Mouse (Mus musculus) forebrain, embryonic 16.5 days (tissue): ENCODE measurements around the gene Ctsd. TPM values are rescaled to one million over a fixed set of nuclear protein-coding genes. Genes with fewer than 3 reads are reported as not detected.
A peak's percentile ranks its signal among the peaks of the same experiment; 100 is the strongest.

Experiments used
- ATAC-seq: fragments of 200-750 bp; cut with Nextera tagmentation; 2 replicates; pipeline ENCODE4 v1.8.0; 2017; ENCODE audit warnings: mild to moderate bottlenecking, moderate library complexity
- H3K27ac ChIP-seq: fragments of 300-500 bp; sonication (generic); 2 replicates; pipeline ENCODE4 v1.5.1; 2014; ENCODE audit warnings: low read length, control low read depth
- H3K27me3 ChIP-seq: fragments of 300-500 bp; sonication (generic); replicated peaks from 2 replicates; pipeline ENCODE4 v1.6.1; 2014; ENCODE audit warnings: low read length; ENCODE audit not compliant: control insufficient read depth, insufficient read depth
- H3K36me3 ChIP-seq: fragments of 300-500 bp; sonication (generic); 2 replicates; pipeline ENCODE4 v1.6.1; 2014; ENCODE audit not compliant: control insufficient read depth, insufficient read depth
- H3K4me1 ChIP-seq: fragments of 300-500 bp; sonication (generic); replicated peaks from 2 replicates; pipeline ENCODE4 v1.6.1; 2014; ENCODE audit warnings: low read length; ENCODE audit not compliant: control insufficient read depth, insufficient read depth
- H3K4me2 ChIP-seq: fragments of 300-500 bp; sonication (generic); 2 replicates; pipeline ENCODE4 v1.6.1; 2014; ENCODE audit warnings: mild to moderate bottlenecking, low read length, control low read depth
- H3K4me3 ChIP-seq: fragments of 300-500 bp; sonication (generic); replicated peaks from 2 replicates; pipeline ENCODE4 v1.5.1; 2014; ENCODE audit warnings: mild to moderate bottlenecking, low read length, control low read depth
- H3K9ac ChIP-seq: fragments of 300-500 bp; sonication (generic); replicated peaks from 2 replicates; pipeline ENCODE4 v1.6.1; 2014; ENCODE audit warnings: low read depth, low read length, control low read depth
- H3K9me3 ChIP-seq: fragments of 300-500 bp; sonication (generic); 2 replicates; pipeline ENCODE4 v1.6.1; 2016; ENCODE audit warnings: low read length; ENCODE audit not compliant: control insufficient read depth
- WGBS: fragments of 180-500 bp; shearing (Covaris S2); extraction: QIAGEN DNeasy Blood & Tissue Kit; methylation state at CpG from one replicate; pipeline ENCODE4 v1.1.7; 2014; 5-methylcytosine and 5-hydroxymethylcytosine counted together
- polyA plus RNA-seq: library from polyadenylated mRNA; unstranded; fragments of >200 nt; fragmentation: Nextera tagmentation; extraction: Ambion mirVana; gene quantifications from 2 replicates; pipeline ENCODE4 v1.2.1, GENCODE M21; 2015

Gene Ctsd
- 203 and 208 TPM in 2 replicates for polyA plus RNA-seq

DNA sequence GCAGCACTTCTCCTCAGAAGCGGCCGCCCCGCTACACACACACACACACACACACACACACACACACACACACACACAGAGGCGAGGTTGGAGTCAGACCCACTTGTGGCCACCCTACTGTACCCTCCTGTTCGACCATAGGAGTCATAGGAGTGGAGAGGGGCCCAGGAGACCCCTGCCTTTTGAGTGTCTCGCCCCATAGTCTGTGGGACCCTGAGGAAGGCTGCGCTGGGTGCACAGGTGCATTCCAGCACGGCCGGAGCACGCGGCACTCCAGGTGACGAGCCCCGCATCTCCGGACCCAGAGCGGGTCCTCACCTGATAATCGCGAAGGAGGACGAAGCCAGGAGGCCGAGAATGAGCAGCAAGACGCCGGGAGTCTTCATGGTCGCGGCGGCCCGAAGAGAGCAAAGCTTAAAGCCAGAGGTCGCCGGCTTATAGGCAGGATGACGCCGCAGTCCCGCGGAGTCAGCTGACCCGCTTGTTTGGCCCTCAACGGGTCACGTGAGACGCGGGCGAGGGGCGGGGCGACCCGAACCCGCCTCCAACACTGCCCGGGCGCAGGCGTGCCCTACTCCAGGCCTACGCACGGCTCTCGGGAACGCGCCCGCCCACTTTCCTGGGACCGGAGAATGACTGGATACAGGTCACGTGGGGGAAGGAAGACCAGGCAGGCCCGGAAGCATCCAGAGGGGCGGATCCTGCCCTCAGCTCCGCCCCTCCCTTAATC lies at the start of gene Ctsd:
Gene Ctsd (minus strand): TSS at position 620 of the 730 bp plus-strand sequence.
- peak; percentile 98 for ATAC-seq
- WGBS: under 1% methylated on average over 55 of the region's 55 CpGs
- H3K27ac ChIP-seq: peak within 1 kb of the TSS; percentile 63; the same call in 1 of the 2 replicates

GRCm38 (mm10) chr7:142437324-142437723 lies 49.5 kb upstream of the Ctsd start:
- WGBS: 69% methylated on average over 5 of the region's 5 CpGs
- Histone ChIP-seq H3K4me3 (no peak overlapping the region), H3K27ac (no peak overlapping the region), H3K36me3 (no peaks in the 10 kb centered on the region), H3K4me1 (no peaks in the 10 kb centered on the region), H3K9ac (no peak overlapping the region), H3K9me3 (no peaks in the 10 kb centered on the region), H3K4me2 (no peak overlapping the region), H3K27me3 (no peaks in the 10 kb centered on the region)
- ATAC-seq: no peak

More for the DNA sequence above, at the start of gene Ctsd:
- Histone ChIP-seq H3K4me3 (peak within 1 kb of the TSS; percentile 84), H3K4me2 (peak within 1 kb of the TSS; percentile 89), H3K36me3 (peaks cover 13% of the 10 kb centered on the region), H3K4me1 (peaks cover 17% of the 10 kb centered on the region), H3K9me3 (no peaks in the 10 kb centered on the region), H3K9ac (peak within 1 kb of the TSS; percentile 86), H3K27me3 (no peaks in the 10 kb centered on the region)

- Histone ChIP-seq H3K4me1 (peaks cover 3% of the 10 kb centered on the region), H3K27me3 (no peaks in the 10 kb centered on the region), H3K9ac (no peak overlapping the region), H3K4me2 (no peak overlapping the region), H3K4me3 (no peak overlapping the region), H3K9me3 (no peaks in the 10 kb centered on the region), H3K36me3 (no peaks in the 10 kb centered on the region), H3K27ac (no peak overlapping the region)
- 27% methylated on average over 4 of the region's 4 CpGs for WGBS
- ATAC-seq: peak; percentile 59; the same call in 1 of the 2 replicates
Observed at GRCm38 (mm10) chr7:142435524-142435923, 47.7 kb upstream of the Ctsd start.

DNA sequence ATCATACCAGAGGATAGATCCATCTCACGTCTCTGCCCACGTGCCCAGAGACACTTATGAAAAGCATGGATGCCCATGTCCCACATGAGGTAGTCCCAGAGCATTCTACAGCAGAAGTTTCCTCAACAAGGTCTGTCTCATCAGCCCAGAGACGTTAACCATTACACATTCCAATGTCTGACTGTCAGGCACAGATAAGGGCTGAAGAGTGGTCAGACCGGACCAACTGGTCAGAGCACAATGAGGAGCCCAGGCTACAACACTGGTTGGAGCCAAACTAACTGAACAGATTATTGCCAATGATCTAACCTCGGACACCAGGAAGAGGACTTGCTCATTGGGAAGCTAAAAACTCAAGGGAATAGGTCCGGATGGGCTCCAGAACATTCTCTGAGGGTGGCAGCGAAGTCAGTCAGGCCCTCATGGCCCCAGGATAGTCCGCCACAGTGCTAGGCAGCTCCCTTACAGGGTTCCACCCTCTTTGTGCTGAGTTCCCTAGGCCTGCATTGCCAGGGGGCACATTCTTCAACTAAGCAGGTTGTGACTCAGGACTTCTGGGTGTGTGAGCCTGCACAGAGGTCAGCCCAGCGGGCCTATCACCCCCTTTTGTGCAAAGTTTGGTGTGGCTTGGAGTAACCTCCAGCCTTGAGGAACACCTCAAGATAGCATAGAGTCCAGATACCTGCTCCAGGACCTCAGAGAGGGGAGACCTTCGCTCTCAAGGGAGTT lies 46.5 kb upstream of the Ctsd start, which contains the start of gene Syt8:
Gene Syt8 (plus strand): TSS at position 714 of the 729 bp plus-strand sequence.
- no peaks in the 10 kb centered on the region for H3K27me3 ChIP-seq
- H3K27ac ChIP-seq: no peak within 1 kb of the TSS
- peaks cover 10% of the 10 kb centered on the region for H3K4me1 ChIP-seq
- 90% methylated on average over 10 of the region's 10 CpGs for WGBS
- H3K4me3 ChIP-seq: no peak within 1 kb of the TSS
- H3K4me2 ChIP-seq: no peak within 1 kb of the TSS
- H3K9ac ChIP-seq: no peak within 1 kb of the TSS
- H3K9me3 ChIP-seq: no peaks in the 10 kb centered on the region
- ATAC-seq: no peak
- H3K36me3 ChIP-seq: no peaks in the 10 kb centered on the region

GRCm38 (mm10) chr7:142433623-142434022 lies 45.8 kb upstream of the Ctsd start:
- peaks cover 10% of the 10 kb centered on the region for H3K4me1 ChIP-seq
- ATAC-seq: no peak
- 57% methylated on average over 19 of the region's 19 CpGs for WGBS
- no peaks in the 10 kb centered on the region for H3K9me3 ChIP-seq
- no peak overlapping the region for H3K4me3 ChIP-seq
- H3K27me3 ChIP-seq: no peaks in the 10 kb centered on the region
- H3K27ac ChIP-seq: no peak overlapping the region
- H3K9ac ChIP-seq: no peak overlapping the region
- H3K4me2 ChIP-seq: no peak overlapping the region
- no peaks in the 10 kb centered on the region for H3K36me3 ChIP-seq

GRCm38 (mm10) chr7:142431106-142431505 lies 43.3 kb upstream of the Ctsd start:
- Histone ChIP-seq H3K36me3 (no peaks in the 10 kb centered on the region), H3K4me1 (peaks cover 10% of the 10 kb centered on the region), H3K27me3 (no peaks in the 10 kb centered on the region), H3K4me3 (no peak overlapping the region), H3K9me3 (no peaks in the 10 kb centered on the region), H3K4me2 (no peak overlapping the region), H3K9ac (no peak overlapping the region), H3K27ac (no peak overlapping the region)
- ATAC-seq: no peak
- 92% methylated on average over 14 of the region's 14 CpGs for WGBS

DNA sequence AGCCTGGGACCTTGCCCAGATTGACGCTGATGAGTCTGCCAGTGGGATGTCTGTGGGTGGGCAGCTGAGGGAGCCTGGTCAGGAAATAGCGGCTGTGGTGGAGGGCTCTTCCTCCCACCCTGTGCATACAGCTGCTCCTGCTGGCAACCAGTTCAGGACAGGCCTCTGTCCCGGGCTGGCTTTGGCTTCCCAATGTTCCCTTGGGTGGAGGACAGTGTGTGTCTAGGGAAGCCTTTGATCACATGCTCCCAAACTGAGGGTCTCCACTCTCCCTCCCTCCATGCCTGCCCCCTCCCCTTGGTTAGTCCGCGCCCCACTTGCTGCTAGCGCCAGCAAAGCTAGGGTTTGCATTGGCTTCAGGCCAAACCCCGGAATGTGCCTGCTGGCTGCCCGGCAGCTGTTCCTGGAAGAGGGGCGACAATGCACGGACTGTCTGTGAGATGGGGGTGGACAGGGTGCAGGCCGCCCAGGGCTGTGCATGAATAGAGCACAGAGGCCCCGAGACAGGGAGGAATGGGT lies 42.4 kb upstream of the Ctsd start:
- H3K27me3 ChIP-seq: no peaks in the 10 kb centered on the region
- ATAC-seq: peak; percentile 80
- WGBS: 20% methylated on average over 12 of the region's 12 CpGs
- no peak overlapping the region for H3K27ac ChIP-seq
- no peak overlapping the region for H3K4me3 ChIP-seq
- peak overlapping the region; percentile 18; the same call in 1 of the 2 replicates for H3K4me2 ChIP-seq
- H3K4me1 ChIP-seq: peaks cover 10% of the 10 kb centered on the region
- H3K9ac ChIP-seq: peak overlapping the region; percentile 14; the same call in 1 of the 2 replicates
- H3K36me3 ChIP-seq: no peaks in the 10 kb centered on the region
- H3K9me3 ChIP-seq: no peaks in the 10 kb centered on the region

DNA sequence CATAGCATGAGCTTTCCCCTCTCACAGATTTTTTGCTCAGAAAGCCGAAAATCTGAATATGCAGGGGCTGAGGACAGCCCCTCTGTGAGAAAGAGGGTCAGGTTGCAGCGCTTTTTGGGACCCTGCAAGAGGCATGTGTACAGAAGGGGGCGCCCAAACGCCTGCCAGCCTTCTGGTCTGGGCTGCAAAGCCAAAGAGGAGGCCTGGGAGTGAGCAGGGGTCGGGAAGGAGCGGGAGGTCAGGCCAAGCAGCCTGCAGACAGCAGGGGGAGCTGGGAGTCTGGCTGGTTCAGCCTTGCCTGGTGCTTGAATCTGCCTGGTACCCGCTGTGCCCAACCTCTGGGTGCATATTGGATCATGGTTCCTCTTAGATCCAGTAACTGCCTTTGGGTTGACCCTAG lies 40.4 kb upstream of the Ctsd start:
- Histone ChIP-seq H3K9ac (no peak overlapping the region), H3K27ac (no peak overlapping the region), H3K4me3 (no peak overlapping the region), H3K4me1 (peaks cover 10% of the 10 kb centered on the region), H3K27me3 (no peaks in the 10 kb centered on the region), H3K9me3 (no peaks in the 10 kb centered on the region), H3K4me2 (no peak overlapping the region), H3K36me3 (no peaks in the 10 kb centered on the region)
- peak; percentile 55; the same call in 1 of the 2 replicates for ATAC-seq
- 9% methylated on average over 7 of the region's 7 CpGs for WGBS

- Histone ChIP-seq H3K9ac (no peak overlapping the region), H3K27me3 (no peaks in the 10 kb centered on the region), H3K4me1 (peaks cover 9% of the 10 kb centered on the region), H3K9me3 (no peaks in the 10 kb centered on the region), H3K4me2 (no peak overlapping the region), H3K36me3 (no peaks in the 10 kb centered on the region), H3K27ac (no peak overlapping the region), H3K4me3 (no peak overlapping the region)
- 60% methylated on average over 11 of the region's 11 CpGs for WGBS
- no peak for ATAC-seq
Observed at GRCm38 (mm10) chr7:142425641-142426213, 37.9 kb upstream of the Ctsd start.
